9 mouse cellular contexts compared by ENCODE assay signal in genomic region chr9:107452552-107452951, GRCm38 (mm10). TPM values are rescaled to one million over a fixed set of nuclear protein-coding genes. Genes with fewer than 3 reads are reported as not detected.
A peak's percentile ranks its signal among the peaks of the same experiment; 100 is the strongest.
DNase-seq lines count a peak whose midpoint lies in the region; TF ChIP-seq lines count a peak whose summit lies in the region.
"Had no signal": no experiment of that assay in that cellular context is flagged by ENCODE, and none has a peak within 500 bp of the region (broad histone marks: within the 10 kb centered on the region; RNA-seq: fewer than 3 reads in every experiment).

No protein-coding gene starts in this region.

- no peak for TF ChIP-seq POLR2A in testis, adult 2 months (IDR thresholded peaks at IDR 0.05; ENCODE audit: control insufficient read depth, low read depth, low read length)

- TF ChIP-seq CTCF in testis, adult 2 months (IDR thresholded peaks at IDR 0.05; ENCODE audit: control insufficient read depth, insufficient read depth, insufficient replicate concordance, low read depth, low read length): peak; percentile 83; the same call in 1 of the 2 replicates

- H3K27me3 ChIP-seq in testis, adult 2 months (ENCODE audit: control insufficient read depth, insufficient read depth, low read length): no peaks in the 10 kb centered on the region

- H3K27ac ChIP-seq in testis, adult 2 months (ENCODE audit: control insufficient read depth, insufficient read depth, low read depth, low read length): no peak overlapping the region

- H3K4me1 ChIP-seq in testis, adult 2 months (ENCODE audit: control insufficient read depth, insufficient read depth, low read length): no peaks in the 10 kb centered on the region

- DNase-seq in cerebellum, postnatal 10 days: peak; percentile 59 to 75
- no peak for DNase-seq in cerebellum, adult 9-10 months
- no peak for DNase-seq in testis, postnatal 14 days (ENCODE audit: low spot score)
- DNase-seq in kidney, postnatal 25 days: peak; percentile 23 to 39
- DNase-seq in skeletal muscle tissue, adult 2 months (ENCODE audit: low read depth, low spot score): peak; percentile 3
- DNase-seq in left cerebral cortex, adult 8-10 months (ENCODE audit: low spot score in 2 of 2): no peak
- DNase-seq in adrenal gland, postnatal 25 days: no peak

- no peak overlapping the region for H3K4me3 ChIP-seq in testis, adult 2 months (ENCODE audit: control insufficient read depth, low read depth, low read length)

- H3K36me3 ChIP-seq in testis, adult 2 months (ENCODE audit: control insufficient read depth, insufficient read depth, low read length): no peaks in the 10 kb centered on the region

RNA-seq across cellular contexts. Expression of gene Cacna2d2, which starts 53.1 kb away (rescaled TPM):
- 5.2 and 8.2 TPM in 2 replicates for polyA plus RNA-seq in testis, adult 2 months (2012; rRNA removed)
- 10 to 100 TPM; 37.3 to 49.0 (median 44.8) TPM for total RNA-seq in left cerebral cortex, adult 8-10 months (2022)
- 5.6 and 6.9 TPM in 2 replicates for total RNA-seq in adrenal gland, postnatal 25 days (2021)
- polyA plus RNA-seq: liver, embryonic 16.5 days had no signal

Comparison
In these comparisons a context has a peak if more than half of its experiments do, and no peak if none do; other contexts are left out.
1. DNase-seq: peak in cerebellum, postnatal 10 days (2 of 2), kidney, postnatal 25 days (2 of 2) and skeletal muscle tissue, adult 2 months (single experiment); none in cerebellum, adult 9-10 months (single experiment), testis, postnatal 14 days (single experiment), left cerebral cortex, adult 8-10 months (0 of 2) and adrenal gland, postnatal 25 days (single experiment).